In genomic region chr6:138070720-138071504, GRCm38 (mm10) we compare ENCODE assay signal across 18 mouse cellular contexts. TPM values are rescaled to one million over a fixed set of nuclear protein-coding genes. Genes with fewer than 3 reads are reported as not detected.
"Had no signal": no experiment of that assay in that cellular context is flagged by ENCODE, and none has a peak within 500 bp of the region (broad histone marks: within the 10 kb centered on the region; RNA-seq: fewer than 3 reads in every experiment).

No protein-coding gene starts in this region.

- H3K9ac ChIP-seq: limb, embryonic 13.5 days; liver, embryonic 15.5 days; lung, embryonic 14.5 days; neural tube, embryonic 12.5 days; stomach, embryonic 15.5 days had no signal

- H3K4me1 ChIP-seq: liver, embryonic 15.5 days; neural tube, embryonic 12.5 days; stomach, embryonic 15.5 days had no signal

- H3K36me3 ChIP-seq: limb, embryonic 13.5 days; liver, embryonic 15.5 days; neural tube, embryonic 12.5 days; stomach, embryonic 15.5 days had no signal

- H3K9me3 ChIP-seq: limb, embryonic 13.5 days; liver, embryonic 15.5 days; neural tube, embryonic 12.5 days; stomach, embryonic 15.5 days had no signal

- H3K27ac ChIP-seq: limb, embryonic 13.5 days; liver, embryonic 15.5 days; neural tube, embryonic 12.5 days; stomach, embryonic 15.5 days had no signal

- ATAC-seq: intestine, postnatal 0 days had no signal

- DNase-seq: kidney, adult 8-10 months; kidney, postnatal 25 days; layer of hippocampus, postnatal 36 days; left cerebral cortex, postnatal 4 days; lung, embryonic 14.5 days; lung, postnatal 10 days; lung, postnatal 4 days; right cerebral cortex, postnatal 14 days; thymus, postnatal 36 days had no signal

- H3K4me3 ChIP-seq: limb, embryonic 13.5 days; liver, embryonic 15.5 days; neural tube, embryonic 12.5 days; stomach, embryonic 15.5 days had no signal

- H3K27me3 ChIP-seq: limb, embryonic 13.5 days; liver, embryonic 15.5 days; neural tube, embryonic 12.5 days; stomach, embryonic 15.5 days had no signal

- H3K4me2 ChIP-seq: limb, embryonic 13.5 days; liver, embryonic 15.5 days; lung, embryonic 14.5 days; neural tube, embryonic 12.5 days; stomach, embryonic 15.5 days had no signal

RNA-seq across cellular contexts. Expression of gene Slc15a5, which starts 8.8 kb away (rescaled TPM):
- total RNA-seq: layer of hippocampus, adult 18-20 months; layer of hippocampus, postnatal 36 days; left cerebral cortex, postnatal 4 days; megakaryocyte, adult 5-6 weeks; neutrophil, adult 5-6 weeks had no signal
- polyA plus RNA-seq: limb, embryonic 13.5 days; liver, embryonic 15.5 days; lung, embryonic 14.5 days; spleen, adult 2 months; stomach, embryonic 15.5 days had no signal
